ENCODE assay signal across 11 mouse cellular contexts in genomic region chrX:60592598-60592997, GRCm38 (mm10). TPM values are rescaled to one million over a fixed set of nuclear protein-coding genes. Genes with fewer than 3 reads are reported as not detected.
DNase-seq lines count a peak whose midpoint lies in the region; ATAC-seq and TF ChIP-seq lines count a peak whose summit lies in the region.
"Had no signal": no experiment of that assay in that cellular context is flagged by ENCODE, and none has a peak within 500 bp of the region (broad histone marks: within the 10 kb centered on the region; RNA-seq: fewer than 3 reads in every experiment).

Gene Atp11c (minus strand): TSS chrX:60592698.

- H3K36me3 ChIP-seq in midbrain, embryonic 10.5 days = no peaks in the 10 kb centered on the region
- H3K36me3 ChIP-seq in midbrain, postnatal 0 days (ENCODE audit: insufficient read depth, low read length) = no peaks in the 10 kb centered on the region
- no peaks in the 10 kb centered on the region for H3K36me3 ChIP-seq in neural tube, embryonic 12.5 days
- H3K36me3 ChIP-seq: heart, embryonic 15.5 days had no signal

- no peaks in the 10 kb centered on the region for H3K9me3 ChIP-seq in midbrain, embryonic 10.5 days (replicated peaks)
- no peaks in the 10 kb centered on the region for H3K9me3 ChIP-seq in midbrain, postnatal 0 days (ENCODE audit: low read length)
- H3K9me3 ChIP-seq in neural tube, embryonic 12.5 days = no peaks in the 10 kb centered on the region
- H3K9me3 ChIP-seq: heart, embryonic 15.5 days had no signal

- H3K9ac ChIP-seq in midbrain, postnatal 0 days (replicated peaks; ENCODE audit: low read length, poor library complexity, severe bottlenecking) = no peak within 1 kb of the TSS
- H3K9ac ChIP-seq in neural tube, embryonic 12.5 days = no peak within 1 kb of the TSS
- H3K9ac ChIP-seq: heart, embryonic 15.5 days had no signal

- 83% methylated on average over 2 of the region's 2 CpGs for WGBS in midbrain, embryonic 10.5 days
- 85% methylated on average over 2 of the region's 2 CpGs for WGBS in midbrain, postnatal 0 days
- WGBS in neural tube, embryonic 12.5 days = 94% methylated on average over 2 of the region's 2 CpGs

- no peaks in the 10 kb centered on the region for H3K27me3 ChIP-seq in midbrain, embryonic 10.5 days (ENCODE audit: low read depth, poor library complexity, severe bottlenecking)
- H3K27me3 ChIP-seq in midbrain, postnatal 0 days (ENCODE audit: insufficient read depth, low read length) = no peaks in the 10 kb centered on the region
- no peaks in the 10 kb centered on the region for H3K27me3 ChIP-seq in neural tube, embryonic 12.5 days (replicated peaks)
- H3K27me3 ChIP-seq: heart, embryonic 15.5 days had no signal

- no peak for ATAC-seq in midbrain, postnatal 0 days (ENCODE audit: low FRiP score)
- ATAC-seq in hematopoietic stem cell, adult 5-6 weeks (replicated peaks in 1 of 2; ENCODE audit: insufficient read depth in 1 of 2, low FRiP score in 2 of 2, low TSS enrichment in 1 of 2, low read depth in 1 of 2, poor library complexity in 2 of 2, severe bottlenecking in 2 of 2) = no peak
- ATAC-seq in neural tube, embryonic 12.5 days (ENCODE audit: low FRiP score, low read depth) = no peak
- ATAC-seq in cerebellum, adult (ENCODE audit: insufficient number of reproducible peaks, low FRiP score, low TSS enrichment) = no peak

- no peaks in the 10 kb centered on the region for H3K4me1 ChIP-seq in midbrain, embryonic 10.5 days
- H3K4me1 ChIP-seq in midbrain, postnatal 0 days (ENCODE audit: insufficient read depth, low read length) = no peaks in the 10 kb centered on the region
- H3K4me1 ChIP-seq in neural tube, embryonic 12.5 days = no peaks in the 10 kb centered on the region
- H3K4me1 ChIP-seq: heart, embryonic 15.5 days had no signal

- no peak for DNase-seq in midbrain, embryonic 10.5 days (ENCODE audit: low spot score)
- no peak for DNase-seq in midbrain, postnatal 0 days (ENCODE audit: low spot score)
- no peak for DNase-seq in brain, embryonic 14.5 days (ENCODE audit: low read depth)
- no peak for DNase-seq in frontal cortex, postnatal 25 days (ENCODE audit: low spot score in 2 of 2)
- DNase-seq in kidney, postnatal 14 days = no peak
- DNase-seq: layer of hippocampus, adult 9-11 months; thymus, postnatal 4 days had no signal

- H3K4me2 ChIP-seq in midbrain, postnatal 0 days (ENCODE audit: low read depth, low read length, poor library complexity, severe bottlenecking) = no peak within 1 kb of the TSS
- H3K4me2 ChIP-seq in neural tube, embryonic 12.5 days (replicated peaks) = no peak within 1 kb of the TSS
- H3K4me2 ChIP-seq: heart, embryonic 15.5 days had no signal

- TF ChIP-seq POLR2A in brain, embryonic 14.5 days (IDR thresholded peaks at IDR 0.05; ENCODE audit: borderline replicate concordance, extremely low read depth, insufficient read depth, insufficient read length, poor library complexity, severe bottlenecking) = no peak

- no peak within 1 kb of the TSS for H3K4me3 ChIP-seq in midbrain, embryonic 10.5 days
- no peak within 1 kb of the TSS for H3K4me3 ChIP-seq in midbrain, postnatal 0 days (ENCODE audit: low read depth, low read length)
- no peak within 1 kb of the TSS for H3K4me3 ChIP-seq in neural tube, embryonic 12.5 days
- H3K4me3 ChIP-seq: heart, embryonic 15.5 days had no signal

- TF ChIP-seq CTCF in midbrain, postnatal 0 days (IDR thresholded peaks at IDR 0.05) = no peak
- no peak for TF ChIP-seq CTCF in brain, embryonic 14.5 days (IDR thresholded peaks at IDR 0.05; ENCODE audit: borderline replicate concordance, extremely low read depth, insufficient read depth, insufficient read length)

- no peak within 1 kb of the TSS for H3K27ac ChIP-seq in midbrain, embryonic 10.5 days (replicated peaks)
- no peak within 1 kb of the TSS for H3K27ac ChIP-seq in midbrain, postnatal 0 days (ENCODE audit: low read depth, low read length)
- H3K27ac ChIP-seq in neural tube, embryonic 12.5 days = no peak within 1 kb of the TSS
- H3K27ac ChIP-seq: heart, embryonic 15.5 days had no signal

RNA-seq across cellular contexts. Expression of gene Atp11c, which starts in this region (rescaled TPM):
- 12.0 and 13.6 TPM in 2 replicates for polyA plus RNA-seq in midbrain, embryonic 10.5 days (2016; fragmentation: Nextera tagmentation; extraction: Ambion mirVana)
- total RNA-seq in midbrain, postnatal 0 days (2014; rRNA removed) = 20.3 and 23.6 TPM in 2 replicates
- 5.0 and 6.0 TPM in 2 replicates for polyA plus RNA-seq in midbrain, postnatal 0 days (2015; fragmentation: Nextera tagmentation; extraction: Ambion mirVana)
- 20.0 and 25.2 TPM in 2 replicates for polyA plus RNA-seq in brain, embryonic 14.5 days (2012; rRNA removed)
- 40.0 and 47.3 TPM in 2 replicates for total RNA-seq in hematopoietic stem cell, adult 5-6 weeks (2017)
- 16.0 and 16.6 TPM in 2 replicates for polyA plus RNA-seq in neural tube, embryonic 12.5 days (2016; fragmentation: Nextera tagmentation; extraction: Ambion mirVana)
